Mouse (Mus musculus): ENCODE results near the gene Tbc1d14. TPM values are rescaled to one million over a fixed set of nuclear protein-coding genes. Genes with fewer than 3 reads are reported as not detected.

The Tbc1d14 gene
- polyA plus RNA-seq, 1 experiment from 2014 or later: 22.5 TPM

- H3K79me2 ChIP-seq (ENCODE audit: inconsistent target): no peaks in the 10 kb centered on the region
- no peak overlapping the region for H3K4me3 ChIP-seq (ENCODE audit: inconsistent target)
- H3K27ac ChIP-seq: no peak overlapping the region
- H3K36me3 ChIP-seq (ENCODE audit: inconsistent target): peaks cover 8% of the 10 kb centered on the region
- 32% methylated on average over 3 of the region's 3 CpGs for WGBS (ENCODE audit: missing documents)
These were observed 2.0 kb upstream of the Tbc1d14 start for GRCm38 (mm10) chr5:36595115-36595514.

- Histone ChIP-seq H3K4me3 (ENCODE audit: inconsistent target) (no peak overlapping the region), H3K36me3 (ENCODE audit: inconsistent target) (no peaks in the 10 kb centered on the region), H3K79me2 (ENCODE audit: inconsistent target) (no peaks in the 10 kb centered on the region), H3K27ac (no peak overlapping the region)
- 88% methylated on average over 3 of the region's 3 CpGs for WGBS (ENCODE audit: missing documents)
These were observed 1.3 kb upstream of the Tbc1d14 start for GRCm38 (mm10) chr5:36594344-36594743.

- 38% methylated on average over 5 of the region's 5 CpGs for WGBS (ENCODE audit: missing documents)
- Histone ChIP-seq H3K27ac (no peak overlapping the region), H3K4me3 (ENCODE audit: inconsistent target) (no peak overlapping the region), H3K79me2 (ENCODE audit: inconsistent target) (no peaks in the 10 kb centered on the region), H3K36me3 (ENCODE audit: inconsistent target) (no peaks in the 10 kb centered on the region)
These were observed 2.6 kb downstream of the Tbc1d14 start for GRCm38 (mm10) chr5:36590499-36590920.

GRCm38 (mm10) chr5:36584299-36584698 lies 8.8 kb downstream of the Tbc1d14 start:
- peaks cover 22% of the 10 kb centered on the region for H3K79me2 ChIP-seq (ENCODE audit: inconsistent target)
- H3K27ac ChIP-seq: no peak overlapping the region
- H3K36me3 ChIP-seq (ENCODE audit: inconsistent target): no peaks in the 10 kb centered on the region
- 73% methylated on average over 6 of the region's 6 CpGs for WGBS (ENCODE audit: missing documents)
- H3K4me3 ChIP-seq (ENCODE audit: inconsistent target): no peak overlapping the region

- Histone ChIP-seq H3K36me3 (ENCODE audit: inconsistent target) (no peaks in the 10 kb centered on the region), H3K79me2 (ENCODE audit: inconsistent target) (peaks cover 45% of the 10 kb centered on the region), H3K27ac (peak overlapping the region; percentile 88), H3K4me3 (ENCODE audit: inconsistent target) (peak overlapping the region; percentile 67)
- WGBS (ENCODE audit: missing documents): 3% methylated on average over 46 of the region's 54 CpGs
These were observed 11.0 kb downstream of the Tbc1d14 start for GRCm38 (mm10) chr5:36581924-36582642.

GRCm38 (mm10) chr5:36581259-36581923 lies 11.7 kb downstream of the Tbc1d14 start:
- WGBS (ENCODE audit: missing documents): 3% methylated on average over 34 of the region's 40 CpGs
- Histone ChIP-seq H3K4me3 (ENCODE audit: inconsistent target) (peak overlapping the region; percentile 64), H3K79me2 (ENCODE audit: inconsistent target) (peaks cover 50% of the 10 kb centered on the region), H3K36me3 (ENCODE audit: inconsistent target) (no peaks in the 10 kb centered on the region), H3K27ac (peak overlapping the region; percentile 46)

GRCm38 (mm10) chr5:36579967-36580366 lies 13.1 kb downstream of the Tbc1d14 start:
- H3K27ac ChIP-seq: peak overlapping the region; percentile 46
- H3K36me3 ChIP-seq (ENCODE audit: inconsistent target): no peaks in the 10 kb centered on the region
- peaks cover 50% of the 10 kb centered on the region for H3K79me2 ChIP-seq (ENCODE audit: inconsistent target)
- no peak overlapping the region for H3K4me3 ChIP-seq (ENCODE audit: inconsistent target)
- 99% methylated on average over 7 of the region's 7 CpGs for WGBS (ENCODE audit: missing documents)

GRCm38 (mm10) chr5:36578982-36579381 lies 14.1 kb downstream of the Tbc1d14 start:
- Histone ChIP-seq H3K79me2 (ENCODE audit: inconsistent target) (peaks cover 52% of the 10 kb centered on the region), H3K27ac (no peak overlapping the region), H3K36me3 (ENCODE audit: inconsistent target) (no peaks in the 10 kb centered on the region), H3K4me3 (ENCODE audit: inconsistent target) (no peak overlapping the region)
- WGBS (ENCODE audit: missing documents): 77% methylated on average over 2 of the region's 2 CpGs

- peaks cover 5% of the 10 kb centered on the region; the same call in 1 of the 2 replicates for H3K36me3 ChIP-seq (ENCODE audit: inconsistent target)
- H3K27ac ChIP-seq: peak overlapping the region; percentile 97
- peaks cover 76% of the 10 kb centered on the region for H3K79me2 ChIP-seq (ENCODE audit: inconsistent target)
- H3K4me3 ChIP-seq (ENCODE audit: inconsistent target): no peak overlapping the region
- 85% methylated on average over 3 of the region's 3 CpGs for WGBS (ENCODE audit: missing documents)
These were observed 16.6 kb downstream of the Tbc1d14 start for GRCm38 (mm10) chr5:36576457-36576856.

- H3K79me2 ChIP-seq (ENCODE audit: inconsistent target): peaks cover 76% of the 10 kb centered on the region
- WGBS (ENCODE audit: missing documents): 92% methylated on average over 1 of the region's 1 CpGs
- peak overlapping the region; percentile 97 for H3K27ac ChIP-seq
- no peak overlapping the region for H3K4me3 ChIP-seq (ENCODE audit: inconsistent target)
- H3K36me3 ChIP-seq (ENCODE audit: inconsistent target): peaks cover 12% of the 10 kb centered on the region; the same call in 1 of the 2 replicates
These were observed 17.3 kb downstream of the Tbc1d14 start for GRCm38 (mm10) chr5:36575745-36576144.

- Histone ChIP-seq H3K27ac (peak overlapping the region; percentile 97), H3K4me3 (ENCODE audit: inconsistent target) (no peak overlapping the region), H3K36me3 (ENCODE audit: inconsistent target) (peaks cover 16% of the 10 kb centered on the region; the same call in 1 of the 2 replicates), H3K79me2 (ENCODE audit: inconsistent target) (peaks cover 76% of the 10 kb centered on the region)
- WGBS (ENCODE audit: missing documents): 28% methylated on average over 3 of the region's 3 CpGs
These were observed 17.8 kb downstream of the Tbc1d14 start for GRCm38 (mm10) chr5:36575227-36575626.

GRCm38 (mm10) chr5:36574147-36574870 lies 18.8 kb downstream of the Tbc1d14 start:
- H3K79me2 ChIP-seq (ENCODE audit: inconsistent target): peaks cover 76% of the 10 kb centered on the region
- no peak overlapping the region for H3K4me3 ChIP-seq (ENCODE audit: inconsistent target)
- peaks cover 25% of the 10 kb centered on the region; the same call in 1 of the 2 replicates for H3K36me3 ChIP-seq (ENCODE audit: inconsistent target)
- peak overlapping the region; percentile 97 for H3K27ac ChIP-seq
- WGBS (ENCODE audit: missing documents): 42% methylated on average over 8 of the region's 8 CpGs

GRCm38 (mm10) chr5:36573354-36573753 lies 19.7 kb downstream of the Tbc1d14 start:
- peaks cover 76% of the 10 kb centered on the region for H3K79me2 ChIP-seq (ENCODE audit: inconsistent target)
- no peak overlapping the region for H3K4me3 ChIP-seq (ENCODE audit: inconsistent target)
- peak overlapping the region; percentile 97 for H3K27ac ChIP-seq
- 56% methylated on average over 3 of the region's 3 CpGs for WGBS (ENCODE audit: missing documents)
- H3K36me3 ChIP-seq (ENCODE audit: inconsistent target): peaks cover 34% of the 10 kb centered on the region; the same call in 1 of the 2 replicates

GRCm38 (mm10) chr5:36571371-36571770 lies 21.7 kb downstream of the Tbc1d14 start:
- peaks cover 39% of the 10 kb centered on the region; the same call in 1 of the 2 replicates for H3K36me3 ChIP-seq (ENCODE audit: inconsistent target)
- 94% methylated on average over 16 of the region's 16 CpGs for WGBS (ENCODE audit: missing documents)
- H3K79me2 ChIP-seq (ENCODE audit: inconsistent target): peaks cover 77% of the 10 kb centered on the region
- no peak overlapping the region for H3K27ac ChIP-seq
- H3K4me3 ChIP-seq (ENCODE audit: inconsistent target): no peak overlapping the region
